Comparison of ENCODE assay signal across 8 mouse cellular contexts in genomic region chr2:136148999-136149398, GRCm38 (mm10).
A peak's percentile ranks its signal among the peaks of the same experiment; 100 is the strongest.
DNase-seq lines count a peak whose midpoint lies in the region; ATAC-seq lines count a peak whose summit lies in the region.

No protein-coding gene starts in this region.

- 3% methylated on average over 6 of the region's 6 CpGs for WGBS in intestine, embryonic 14.5 days

- ATAC-seq in intestine, embryonic 14.5 days (replicated peaks; ENCODE audit: low FRiP score, low TSS enrichment, low read depth): peak; percentile 78

- H3K9ac ChIP-seq in intestine, embryonic 14.5 days (ENCODE audit: low read length): no peak overlapping the region

- no peaks in the 10 kb centered on the region for H3K9me3 ChIP-seq in intestine, embryonic 14.5 days (ENCODE audit: control insufficient read depth, low read length)

- H3K36me3 ChIP-seq in intestine, embryonic 14.5 days (ENCODE audit: control insufficient read depth, insufficient read depth, low read length): no peaks in the 10 kb centered on the region

- no peak overlapping the region for H3K27ac ChIP-seq in intestine, embryonic 14.5 days (ENCODE audit: low read depth)

- no peak overlapping the region for H3K4me3 ChIP-seq in intestine, embryonic 14.5 days (ENCODE audit: low read depth, low read length)

- no peaks in the 10 kb centered on the region for H3K27me3 ChIP-seq in intestine, embryonic 14.5 days (replicated peaks; ENCODE audit: control insufficient read depth, insufficient read depth, low read length)

- no peak overlapping the region for H3K4me2 ChIP-seq in intestine, embryonic 14.5 days (ENCODE audit: low read length)

- no peaks in the 10 kb centered on the region for H3K4me1 ChIP-seq in intestine, embryonic 14.5 days (replicated peaks; ENCODE audit: control insufficient read depth, insufficient read depth, low read length)

- peak; percentile 91 for DNase-seq in adipocyte (ENCODE audit: low spot score)
- DNase-seq in cerebellum, postnatal 36 days: peak; percentile 89 to 95
- peak; percentile 78 for DNase-seq in gastrocnemius, postnatal 10 days
- peak; percentile 92 for DNase-seq in intestine, embryonic 14.5 days (ENCODE audit: low spot score)
- peak; percentile 42 to 84 for DNase-seq in left cerebral cortex, adult 9 months (ENCODE audit: low spot score in 2 of 2)
- DNase-seq in mesoderm, embryonic 11.5 days (ENCODE audit: low read depth, low spot score): peak; percentile 90
- DNase-seq in right cerebral cortex, postnatal 36 days (ENCODE audit: low spot score in 2 of 2): peak; percentile 48 to 55
- no peak for DNase-seq in T-cell, adult 2 months (ENCODE audit: low spot score)
